Mouse (Mus musculus) spleen, adult 2 months (tissue): Measurements from ENCODE around the gene Sdsl.

Source experiments
- CTCF ChIP-seq: fragments of 200-500 bp; IDR thresholded peaks from 2 replicates; pipeline ENCODE4 v1.5.1; 2011; ENCODE audit warnings: mild to moderate bottlenecking, inconsistent platforms; ENCODE audit not compliant: insufficient read depth, insufficient read length, insufficient replicate concordance; ENCODE audit errors: extremely low read depth
- POLR2A ChIP-seq: fragments of 200-500 bp; IDR thresholded peaks from 2 replicates; pipeline ENCODE4 v1.6.1; 2011; ENCODE audit warnings: low read depth, low read length, inconsistent platforms

- TF ChIP-seq CTCF (no peak), POLR2A (no peak)
Observed at GRCm38 (mm10) chr5:120435731-120436501, 36.7 kb downstream of the Sdsl start.
